Mouse (Mus musculus): ENCODE measurements around the gene Kcnk7. TPM values are rescaled to one million over a fixed set of nuclear protein-coding genes. Genes with fewer than 3 reads are reported as not detected.

Kcnk7 gene
- polyA plus RNA-seq, 1 experiment = 0.97 TPM

- TF ChIP-seq CTCF (IDR thresholded peaks at IDR 0.05; ENCODE audit: borderline replicate concordance, control insufficient read depth, extremely low read depth, insufficient read depth, low read length, poor library complexity) (peak; percentile 91), POLR2A (IDR thresholded peaks at IDR 0.05; ENCODE audit: control insufficient read depth, extremely low read depth, insufficient read depth, low read length, poor library complexity) (no peak)
- Histone ChIP-seq H3K4me1 (replicated peaks; ENCODE audit: control insufficient read depth, insufficient read depth, low read length) (peaks cover 62% of the 10 kb centered on the region), H3K36me3 (ENCODE audit: control insufficient read depth, insufficient read depth, low read length) (no peaks in the 10 kb centered on the region), H3K4me3 (ENCODE audit: control insufficient read depth, insufficient read depth, low read length) (peak overlapping the region; percentile 49), H3K27ac (ENCODE audit: control insufficient read depth, insufficient read depth, low read length) (peak overlapping the region; percentile 40), H3K27me3 (ENCODE audit: control insufficient read depth, insufficient read depth, low read length) (no peaks in the 10 kb centered on the region)
- peak; percentile 90 for DNase-seq
- WGBS = 2% methylated on average over 14 of the region's 14 CpGs
These were observed 23.5 kb downstream of the Kcnk7 start for GRCm38 (mm10) chr19:5727701-5728100.

GRCm38 (mm10) chr19:5728631-5729443 is 24.7 kb downstream of the Kcnk7 start:
- WGBS = 13% methylated on average over 37 of the region's 37 CpGs
- no peaks in the 10 kb centered on the region for H3K27me3 ChIP-seq (ENCODE audit: control insufficient read depth, insufficient read depth, low read length)
- TF ChIP-seq CTCF (IDR thresholded peaks at IDR 0.05; ENCODE audit: borderline replicate concordance, control insufficient read depth, extremely low read depth, insufficient read depth, low read length, poor library complexity) (no peak), POLR2A (IDR thresholded peaks at IDR 0.05; ENCODE audit: control insufficient read depth, extremely low read depth, insufficient read depth, low read length, poor library complexity) (no peak)
- peak; percentile 50 for DNase-seq
- peak overlapping the region; percentile 91 for H3K4me3 ChIP-seq (ENCODE audit: control insufficient read depth, insufficient read depth, low read length)
- H3K36me3 ChIP-seq (ENCODE audit: control insufficient read depth, insufficient read depth, low read length) = no peaks in the 10 kb centered on the region
- no peak overlapping the region for H3K27ac ChIP-seq (ENCODE audit: control insufficient read depth, insufficient read depth, low read length)
- peaks cover 60% of the 10 kb centered on the region for H3K4me1 ChIP-seq (replicated peaks; ENCODE audit: control insufficient read depth, insufficient read depth, low read length)

- no peaks in the 10 kb centered on the region for H3K27me3 ChIP-seq (ENCODE audit: control insufficient read depth, insufficient read depth, low read length)
- H3K36me3 ChIP-seq (ENCODE audit: control insufficient read depth, insufficient read depth, low read length) = no peaks in the 10 kb centered on the region
- peak within 1 kb of the TSS; percentile 91 for H3K4me3 ChIP-seq (ENCODE audit: control insufficient read depth, insufficient read depth, low read length)
- no peak within 1 kb of the TSS for H3K27ac ChIP-seq (ENCODE audit: control insufficient read depth, insufficient read depth, low read length)
- H3K4me1 ChIP-seq (replicated peaks; ENCODE audit: control insufficient read depth, insufficient read depth, low read length) = peaks cover 54% of the 10 kb centered on the region
- DNase-seq = peak; percentile 90
- under 1% methylated on average over 37 of the region's 37 CpGs for WGBS
- TF ChIP-seq CTCF (IDR thresholded peaks at IDR 0.05; ENCODE audit: borderline replicate concordance, control insufficient read depth, extremely low read depth, insufficient read depth, low read length, poor library complexity) = no peak
- peak; percentile 79 for TF ChIP-seq POLR2A (IDR thresholded peaks at IDR 0.05; ENCODE audit: control insufficient read depth, extremely low read depth, insufficient read depth, low read length, poor library complexity)
These were observed 25.3 kb downstream of the Kcnk7 start, which contains the start of gene Fam89b for GRCm38 (mm10) chr19:5729444-5729815. TSS of gene Fam89b (minus strand) at chr19:5729653.

- peak; percentile 55 for DNase-seq
- Histone ChIP-seq H3K27me3 (ENCODE audit: control insufficient read depth, insufficient read depth, low read length) (no peaks in the 10 kb centered on the region), H3K4me1 (replicated peaks; ENCODE audit: control insufficient read depth, insufficient read depth, low read length) (peaks cover 43% of the 10 kb centered on the region), H3K4me3 (ENCODE audit: control insufficient read depth, insufficient read depth, low read length) (peak overlapping the region; percentile 89), H3K36me3 (ENCODE audit: control insufficient read depth, insufficient read depth, low read length) (no peaks in the 10 kb centered on the region), H3K27ac (ENCODE audit: control insufficient read depth, insufficient read depth, low read length) (no peak overlapping the region)
- WGBS = 87% methylated on average over 29 of the region's 29 CpGs
- TF ChIP-seq POLR2A (IDR thresholded peaks at IDR 0.05; ENCODE audit: control insufficient read depth, extremely low read depth, insufficient read depth, low read length, poor library complexity) (no peak), CTCF (IDR thresholded peaks at IDR 0.05; ENCODE audit: borderline replicate concordance, control insufficient read depth, extremely low read depth, insufficient read depth, low read length, poor library complexity) (no peak)
These were observed 26.4 kb downstream of the Kcnk7 start for GRCm38 (mm10) chr19:5730314-5731186.

GRCm38 (mm10) chr19:5731264-5731978 is 27.3 kb downstream of the Kcnk7 start:
- 1% methylated on average over 47 of the region's 47 CpGs for WGBS
- H3K27me3 ChIP-seq (ENCODE audit: control insufficient read depth, insufficient read depth, low read length) = no peaks in the 10 kb centered on the region
- DNase-seq = peak; percentile 86
- no peaks in the 10 kb centered on the region for H3K36me3 ChIP-seq (ENCODE audit: control insufficient read depth, insufficient read depth, low read length)
- no peak overlapping the region for H3K27ac ChIP-seq (ENCODE audit: control insufficient read depth, insufficient read depth, low read length)
- peaks cover 37% of the 10 kb centered on the region for H3K4me1 ChIP-seq (replicated peaks; ENCODE audit: control insufficient read depth, insufficient read depth, low read length)
- peak overlapping the region; percentile 89 for H3K4me3 ChIP-seq (ENCODE audit: control insufficient read depth, insufficient read depth, low read length)
- TF ChIP-seq POLR2A (IDR thresholded peaks at IDR 0.05; ENCODE audit: control insufficient read depth, extremely low read depth, insufficient read depth, low read length, poor library complexity) (no peak), CTCF (IDR thresholded peaks at IDR 0.05; ENCODE audit: borderline replicate concordance, control insufficient read depth, extremely low read depth, insufficient read depth, low read length, poor library complexity) (peak; percentile 46; the same call in 1 of the 2 replicates)

GRCm38 (mm10) chr19:5734325-5734724 is 30.2 kb downstream of the Kcnk7 start:
- DNase-seq = no peak
- TF ChIP-seq CTCF (IDR thresholded peaks at IDR 0.05; ENCODE audit: borderline replicate concordance, control insufficient read depth, extremely low read depth, insufficient read depth, low read length, poor library complexity) (no peak), POLR2A (IDR thresholded peaks at IDR 0.05; ENCODE audit: control insufficient read depth, extremely low read depth, insufficient read depth, low read length, poor library complexity) (no peak)
- Histone ChIP-seq H3K27me3 (ENCODE audit: control insufficient read depth, insufficient read depth, low read length) (no peaks in the 10 kb centered on the region; the same call in 1 of the 2 replicates), H3K36me3 (ENCODE audit: control insufficient read depth, insufficient read depth, low read length) (no peaks in the 10 kb centered on the region), H3K4me3 (ENCODE audit: control insufficient read depth, insufficient read depth, low read length) (no peak overlapping the region), H3K4me1 (replicated peaks; ENCODE audit: control insufficient read depth, insufficient read depth, low read length) (peaks cover 15% of the 10 kb centered on the region), H3K27ac (ENCODE audit: control insufficient read depth, insufficient read depth, low read length) (no peak overlapping the region)
- 63% methylated on average over 9 of the region's 9 CpGs for WGBS

Data from thymus, adult 2 months (tissue).